Mouse (Mus musculus): Measurements from ENCODE around the gene Clic6. TPM values are rescaled to one million over a fixed set of nuclear protein-coding genes. Genes with fewer than 3 reads are reported as not detected.
A peak's percentile ranks its signal among the peaks of the same experiment; 100 is the strongest.
"Not testable (repeated sequence)": the region's sequence is repeated elsewhere in the genome, so short reads cannot be mapped to it uniquely, and the experiment has no call there.

Clic6 gene
- polyA plus RNA-seq, 1 experiment: 6.8 TPM

DNA sequence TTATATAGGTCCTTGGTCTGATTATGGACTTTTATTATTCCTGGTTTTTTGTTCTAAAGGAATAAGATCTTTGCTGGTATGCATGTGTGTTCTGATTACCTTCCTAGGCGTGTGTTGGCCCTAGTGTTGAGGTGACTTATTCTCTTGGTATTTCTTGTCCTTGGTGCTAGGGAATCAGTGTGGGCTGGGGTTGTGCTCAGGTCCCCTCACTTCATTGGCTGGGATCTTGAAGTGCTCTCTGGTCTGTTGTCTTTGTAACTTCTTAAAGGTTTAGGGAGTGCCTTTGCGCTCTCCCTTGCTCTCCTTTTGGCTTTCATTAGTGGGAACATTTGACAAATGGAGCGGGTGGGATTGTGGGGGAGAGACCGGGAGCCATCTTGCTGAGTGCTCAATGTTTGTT is 22.0 kb downstream of the Clic6 start:
- H3K27ac ChIP-seq (ENCODE audit: insufficient read depth, low read length): no peak overlapping the region
- no peak for TF ChIP-seq CTCF (IDR thresholded peaks at IDR 0.05; ENCODE audit: low read depth, low read length)
- no peak for TF ChIP-seq POLR2A (IDR thresholded peaks at IDR 0.05; ENCODE audit: insufficient read depth, low read length)
- TF ChIP-seq EP300 (IDR thresholded peaks at IDR 0.05; ENCODE audit: insufficient read depth, low read depth, low read length): no peak

DNA sequence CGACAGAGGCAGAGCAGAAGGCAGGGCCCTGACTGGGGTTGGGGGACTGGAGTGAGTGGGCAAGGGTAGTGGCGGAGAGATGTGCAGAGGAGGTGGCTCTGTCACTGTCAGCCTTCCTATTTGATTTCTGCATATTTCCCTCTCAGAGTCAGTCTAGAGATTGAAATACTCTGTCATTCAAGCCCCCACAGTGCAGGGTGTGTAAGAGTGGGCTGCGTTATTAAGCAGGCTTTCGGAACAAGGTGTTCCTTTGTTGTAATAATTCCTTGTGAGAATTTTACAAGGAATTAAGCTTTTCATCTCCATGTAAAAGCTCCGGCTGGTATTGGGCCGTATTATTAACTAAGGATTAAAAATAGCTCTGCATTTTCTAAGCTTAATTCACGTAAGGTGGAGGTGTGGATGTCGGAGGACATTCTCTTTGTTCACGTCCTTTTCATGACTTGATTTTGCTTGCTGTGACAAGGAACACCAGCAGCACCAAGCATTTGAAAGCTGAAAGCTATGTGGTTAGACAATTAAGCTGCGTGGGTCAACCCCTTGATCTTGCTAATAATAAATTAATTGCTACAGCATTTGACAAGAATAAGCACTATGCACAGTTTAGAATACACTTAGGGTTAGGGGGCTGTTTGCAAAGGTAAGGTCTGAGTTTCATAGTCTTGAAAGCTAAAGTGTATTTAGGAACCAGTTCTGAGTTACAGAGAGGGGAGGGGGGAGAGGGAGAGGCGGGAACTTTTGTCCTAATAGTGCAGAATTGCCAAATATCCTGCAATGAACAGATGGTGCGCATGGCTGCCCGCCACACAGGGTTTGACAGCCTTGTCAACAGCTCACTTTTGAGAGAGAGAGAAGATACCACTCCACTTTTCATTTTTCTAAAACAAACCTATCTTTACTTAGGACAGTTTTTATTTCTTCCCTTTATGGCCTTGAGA is 25.6 kb downstream of the Clic6 start:
- Histone ChIP-seq H3K9me3 (replicated peaks; ENCODE audit: control insufficient read depth, insufficient read depth, low read length, poor library complexity, severe bottlenecking) (no peaks in the 10 kb centered on the region), H3K27ac (ENCODE audit: insufficient read depth, low read length) (no peak overlapping the region), H3K4me1 (ENCODE audit: control insufficient read depth, insufficient read depth, low read length) (no peaks in the 10 kb centered on the region), H3K4me3 (ENCODE audit: low read depth, low read length) (no peak overlapping the region), H3K27me3 (ENCODE audit: control insufficient read depth, insufficient read depth, low read length, poor library complexity, severe bottlenecking) (no peaks in the 10 kb centered on the region), H3K9ac (ENCODE audit: low read depth, poor library complexity, severe bottlenecking) (no peak overlapping the region), H3K36me3 (ENCODE audit: control insufficient read depth, insufficient read depth, low read length, poor library complexity, severe bottlenecking) (no peaks in the 10 kb centered on the region)
- no peak for TF ChIP-seq CTCF (IDR thresholded peaks at IDR 0.05; ENCODE audit: low read depth, low read length)
- no peak for TF ChIP-seq POLR2A (IDR thresholded peaks at IDR 0.05; ENCODE audit: insufficient read depth, low read length)
- TF ChIP-seq EP300 (IDR thresholded peaks at IDR 0.05; ENCODE audit: insufficient read depth, low read depth, low read length): no peak

More for the DNA sequence above, 22.0 kb downstream of the Clic6 start:
- H3K9me3 ChIP-seq (replicated peaks; ENCODE audit: control insufficient read depth, insufficient read depth, low read length, poor library complexity, severe bottlenecking): no peaks in the 10 kb centered on the region
- no peak overlapping the region for H3K9ac ChIP-seq (ENCODE audit: low read depth, poor library complexity, severe bottlenecking)
- no peaks in the 10 kb centered on the region for H3K36me3 ChIP-seq (ENCODE audit: control insufficient read depth, insufficient read depth, low read length, poor library complexity, severe bottlenecking)
- no peaks in the 10 kb centered on the region for H3K27me3 ChIP-seq (ENCODE audit: control insufficient read depth, insufficient read depth, low read length, poor library complexity, severe bottlenecking)
- H3K4me1 ChIP-seq (ENCODE audit: control insufficient read depth, insufficient read depth, low read length): no peaks in the 10 kb centered on the region
- H3K4me3 ChIP-seq (ENCODE audit: low read depth, low read length): no peak overlapping the region

DNA sequence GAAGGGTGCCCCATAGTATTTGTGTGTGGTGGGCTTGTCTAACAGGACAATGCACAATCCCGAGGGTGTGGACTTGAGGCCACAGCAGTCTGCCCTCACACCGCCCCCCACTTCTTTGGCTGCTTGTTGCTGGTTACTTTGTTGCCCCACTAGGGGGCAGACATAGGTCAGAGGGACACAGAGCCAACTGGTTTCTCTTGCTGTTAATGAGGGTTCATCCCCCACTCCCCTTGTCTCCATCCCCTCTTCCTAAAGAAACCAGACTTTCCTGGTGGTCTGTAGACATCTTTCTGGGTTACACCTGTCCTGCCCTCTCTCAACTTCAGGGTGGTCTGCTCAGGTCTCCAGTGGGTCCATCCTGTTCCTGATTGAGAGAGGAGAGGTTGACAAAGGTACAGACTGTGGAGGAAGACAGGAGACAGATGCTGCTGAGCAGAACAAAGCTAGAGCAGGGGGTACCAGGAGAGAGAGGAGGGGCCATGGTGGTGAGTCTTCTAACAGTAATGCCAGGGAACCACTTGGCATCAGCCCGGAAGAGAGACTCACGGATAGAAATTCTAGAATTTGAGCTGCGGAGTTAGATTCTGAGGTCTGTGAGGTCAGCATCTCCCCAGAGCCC is 26.3 kb downstream of the Clic6 start:
- TF ChIP-seq POLR2A (IDR thresholded peaks at IDR 0.05; ENCODE audit: insufficient read depth, low read length) (no peak), CTCF (IDR thresholded peaks at IDR 0.05; ENCODE audit: low read depth, low read length) (peak; percentile 67)
- no peaks in the 10 kb centered on the region for H3K4me1 ChIP-seq (ENCODE audit: control insufficient read depth, insufficient read depth, low read length)
- H3K27ac ChIP-seq (ENCODE audit: insufficient read depth, low read length): no peak overlapping the region
- no peaks in the 10 kb centered on the region for H3K27me3 ChIP-seq (ENCODE audit: control insufficient read depth, insufficient read depth, low read length, poor library complexity, severe bottlenecking)
- no peaks in the 10 kb centered on the region for H3K36me3 ChIP-seq (ENCODE audit: control insufficient read depth, insufficient read depth, low read length, poor library complexity, severe bottlenecking)
- no peak overlapping the region for H3K9ac ChIP-seq (ENCODE audit: low read depth, poor library complexity, severe bottlenecking)
- H3K4me3 ChIP-seq (ENCODE audit: low read depth, low read length): no peak overlapping the region
- no peaks in the 10 kb centered on the region for H3K9me3 ChIP-seq (replicated peaks; ENCODE audit: control insufficient read depth, insufficient read depth, low read length, poor library complexity, severe bottlenecking)

DNA sequence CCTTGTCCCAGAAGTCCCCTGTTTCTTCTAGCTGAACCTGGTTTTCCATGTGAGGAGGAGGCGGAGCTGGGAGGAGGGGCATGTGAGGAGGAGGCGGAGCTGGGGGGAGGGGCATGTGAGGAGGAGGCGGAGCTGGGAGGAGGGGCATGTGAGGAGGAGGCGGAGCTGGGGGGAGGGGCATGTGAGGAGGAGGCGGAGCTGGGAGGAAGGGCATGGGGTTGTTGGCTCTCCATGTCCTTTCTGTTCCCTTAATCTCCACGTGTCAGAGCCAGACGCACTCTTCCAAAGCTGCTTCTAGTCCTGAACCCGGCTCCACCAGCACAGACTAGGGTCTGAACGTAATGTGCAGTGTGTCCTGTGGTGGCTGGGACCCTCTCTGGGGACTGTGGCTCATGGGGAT is 29.4 kb downstream of the Clic6 start:
- H3K9me3 ChIP-seq (replicated peaks; ENCODE audit: control insufficient read depth, insufficient read depth, low read length, poor library complexity, severe bottlenecking); H3K36me3 ChIP-seq (ENCODE audit: control insufficient read depth, insufficient read depth, low read length, poor library complexity, severe bottlenecking); H3K4me1 ChIP-seq (ENCODE audit: control insufficient read depth, insufficient read depth, low read length); H3K4me3 ChIP-seq (ENCODE audit: low read depth, low read length); H3K9ac ChIP-seq (ENCODE audit: low read depth, poor library complexity, severe bottlenecking); H3K27ac ChIP-seq (ENCODE audit: insufficient read depth, low read length); H3K27me3 ChIP-seq (ENCODE audit: control insufficient read depth, insufficient read depth, low read length, poor library complexity, severe bottlenecking): not testable (repeated sequence)

DNA sequence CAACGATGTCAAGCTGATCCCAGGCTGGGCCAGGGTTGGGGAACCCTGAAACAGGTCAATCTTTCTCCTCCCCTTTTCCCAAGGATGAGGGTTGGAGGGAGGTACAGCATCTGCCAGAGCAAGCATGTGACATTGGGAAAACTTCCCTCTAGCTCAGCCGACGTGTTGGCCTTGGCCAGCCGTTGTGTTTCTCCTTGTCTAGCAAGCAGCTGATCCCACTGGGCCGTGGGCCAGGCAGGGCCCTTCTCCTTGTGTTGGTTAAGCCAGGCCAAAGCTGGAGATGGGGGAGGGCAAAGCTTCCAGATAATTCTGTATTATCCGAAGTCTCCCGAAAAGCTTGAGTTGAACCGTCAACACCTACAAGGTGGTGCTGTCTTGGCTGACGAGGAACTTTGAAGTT is 30.6 kb downstream of the Clic6 start:
- Histone ChIP-seq H3K27me3 (ENCODE audit: control insufficient read depth, insufficient read depth, low read length, poor library complexity, severe bottlenecking) (no peaks in the 10 kb centered on the region), H3K27ac (ENCODE audit: insufficient read depth, low read length) (no peak overlapping the region), H3K4me3 (ENCODE audit: low read depth, low read length) (no peak overlapping the region), H3K9ac (ENCODE audit: low read depth, poor library complexity, severe bottlenecking) (no peak overlapping the region), H3K36me3 (ENCODE audit: control insufficient read depth, insufficient read depth, low read length, poor library complexity, severe bottlenecking) (no peaks in the 10 kb centered on the region), H3K9me3 (replicated peaks; ENCODE audit: control insufficient read depth, insufficient read depth, low read length, poor library complexity, severe bottlenecking) (no peaks in the 10 kb centered on the region), H3K4me1 (ENCODE audit: control insufficient read depth, insufficient read depth, low read length) (no peaks in the 10 kb centered on the region)
- TF ChIP-seq CTCF (IDR thresholded peaks at IDR 0.05; ENCODE audit: low read depth, low read length): no peak
- TF ChIP-seq EP300 (IDR thresholded peaks at IDR 0.05; ENCODE audit: insufficient read depth, low read depth, low read length): no peak

GRCm38 (mm10) chr16:92518718-92519117 is 33.2 kb downstream of the Clic6 start:
- Histone ChIP-seq H3K27ac (ENCODE audit: insufficient read depth, low read length) (no peak overlapping the region), H3K9ac (ENCODE audit: low read depth, poor library complexity, severe bottlenecking) (no peak overlapping the region), H3K4me1 (ENCODE audit: control insufficient read depth, insufficient read depth, low read length) (no peaks in the 10 kb centered on the region), H3K9me3 (replicated peaks; ENCODE audit: control insufficient read depth, insufficient read depth, low read length, poor library complexity, severe bottlenecking) (no peaks in the 10 kb centered on the region), H3K4me3 (ENCODE audit: low read depth, low read length) (no peak overlapping the region), H3K27me3 (ENCODE audit: control insufficient read depth, insufficient read depth, low read length, poor library complexity, severe bottlenecking) (no peaks in the 10 kb centered on the region), H3K36me3 (ENCODE audit: control insufficient read depth, insufficient read depth, low read length, poor library complexity, severe bottlenecking) (no peaks in the 10 kb centered on the region)
- no peak for TF ChIP-seq CTCF (IDR thresholded peaks at IDR 0.05; ENCODE audit: low read depth, low read length)
- TF ChIP-seq EP300 (IDR thresholded peaks at IDR 0.05; ENCODE audit: insufficient read depth, low read depth, low read length): no peak

Measured in ES-Bruce4 (cell line).